Mouse (Mus musculus): Measurements from ENCODE around the gene Slc43a2. TPM values are rescaled to one million over a fixed set of nuclear protein-coding genes. Genes with fewer than 3 reads are reported as not detected.

Slc43a2 gene
- total RNA-seq, 2 experiments from 2014 or later = 8.6 to 8.9 TPM

- ATAC-seq (replicated peaks; ENCODE audit: poor library complexity) = no peak
Measured at GRCm38 (mm10) chr11:75529771-75530170, 1.7 kb upstream of the Slc43a2 start.

DNA sequence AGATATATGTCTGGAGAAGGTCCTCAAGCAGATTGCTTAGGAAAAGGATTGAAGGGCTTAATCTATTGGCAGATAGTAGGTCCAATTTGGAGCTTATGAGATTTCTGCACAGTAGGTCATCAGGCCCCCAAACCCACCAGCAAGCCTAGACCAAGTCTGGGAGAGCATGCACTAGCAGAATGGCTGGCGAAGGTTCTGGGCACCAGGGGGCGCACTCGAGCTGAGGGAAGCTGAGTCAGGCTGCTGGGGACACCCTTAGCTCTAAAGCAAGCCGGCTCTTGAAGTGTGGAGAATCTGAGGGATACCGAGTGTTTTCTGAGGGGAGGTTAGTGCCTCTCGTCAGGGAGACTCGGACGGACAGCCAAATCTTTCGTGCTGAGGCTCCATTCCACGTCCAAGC is 1.2 kb upstream of the Slc43a2 start:
- ATAC-seq (replicated peaks; ENCODE audit: poor library complexity) = peak; percentile 69

- no peak for ATAC-seq (replicated peaks; ENCODE audit: poor library complexity)
Measured at GRCm38 (mm10) chr11:75530845-75531373, 585 bp upstream of the Slc43a2 start.

DNA sequence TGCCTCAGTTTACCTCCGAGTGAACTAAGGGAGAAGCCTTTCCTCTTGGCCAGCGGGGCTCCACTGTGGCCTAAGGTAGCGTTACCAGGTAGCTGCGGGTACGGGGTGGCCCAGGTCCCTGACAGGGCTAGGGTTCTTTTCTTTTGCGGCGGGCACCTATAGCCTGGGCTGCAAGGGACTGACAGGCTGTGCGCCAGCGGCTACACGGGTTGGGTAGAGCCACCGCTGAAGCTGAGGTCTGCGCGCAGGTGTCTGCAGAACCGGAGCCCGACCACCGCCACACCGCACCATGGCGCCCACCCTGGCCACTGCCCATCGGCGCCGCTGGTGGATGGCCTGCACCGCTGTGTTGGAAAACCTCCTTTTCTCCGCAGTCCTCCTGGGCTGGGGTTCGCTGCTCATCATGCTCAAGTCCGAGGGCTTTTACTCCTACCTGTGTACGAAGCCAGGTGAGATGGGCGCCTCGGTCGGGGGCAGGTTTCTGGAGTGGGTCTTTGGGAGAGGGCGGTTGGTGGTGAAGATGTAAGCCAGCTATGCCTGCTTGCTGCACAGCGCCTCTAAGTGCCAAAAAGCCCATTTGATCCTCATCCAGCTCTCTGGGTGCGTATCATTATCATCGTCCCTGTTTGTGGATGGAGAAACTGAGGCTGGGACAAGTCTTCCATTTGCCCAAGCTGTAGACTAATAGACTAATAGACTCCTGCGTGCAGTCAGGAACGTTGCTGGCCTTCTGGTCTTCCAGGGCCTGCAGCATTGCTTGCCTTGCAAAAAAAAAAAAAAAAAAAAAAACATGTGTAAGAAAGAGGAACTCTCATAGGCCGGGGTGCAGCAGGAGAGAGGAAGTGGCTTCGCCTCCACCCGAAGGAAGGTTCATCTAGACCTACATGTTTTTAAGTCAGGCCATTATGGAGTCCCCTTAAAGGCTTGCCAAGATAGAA is 1.1 kb downstream of the Slc43a2 start:
- ATAC-seq (replicated peaks; ENCODE audit: poor library complexity) = peak; percentile 36

DNA sequence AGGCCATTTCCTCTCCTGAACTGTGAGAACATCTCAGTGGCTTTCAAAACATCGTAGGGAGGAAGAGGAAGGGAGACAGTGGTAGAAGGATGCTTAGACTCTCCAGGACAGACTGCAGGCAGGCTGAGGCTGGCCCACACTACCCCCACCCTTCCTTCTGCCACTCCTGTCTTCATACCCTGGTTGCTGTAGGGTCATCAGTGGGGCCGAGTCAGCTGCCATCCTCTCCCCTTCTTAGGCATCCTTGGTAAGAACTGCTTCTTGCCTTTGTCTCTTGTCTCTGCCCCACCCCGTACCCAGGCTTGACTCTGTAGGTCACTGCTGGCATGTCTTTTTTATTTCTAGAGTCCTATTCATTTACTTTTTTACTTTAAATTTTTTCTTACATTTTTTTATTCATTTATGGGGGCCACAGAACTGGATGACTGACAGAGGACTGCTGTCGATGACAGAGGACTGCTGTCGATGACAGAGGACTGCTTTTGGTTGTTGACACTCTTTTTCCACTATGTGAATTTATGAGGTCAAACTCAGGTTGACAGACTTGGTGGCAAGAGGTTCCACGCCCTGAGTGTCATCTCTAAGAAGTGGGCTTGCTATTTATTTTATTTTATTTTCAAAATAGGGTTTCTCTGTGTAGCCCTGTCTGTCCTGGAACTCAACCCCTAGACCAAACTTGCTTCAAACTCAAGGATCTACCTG is 2.0 kb downstream of the Slc43a2 start:
- no peak for ATAC-seq (replicated peaks; ENCODE audit: poor library complexity)

DNA sequence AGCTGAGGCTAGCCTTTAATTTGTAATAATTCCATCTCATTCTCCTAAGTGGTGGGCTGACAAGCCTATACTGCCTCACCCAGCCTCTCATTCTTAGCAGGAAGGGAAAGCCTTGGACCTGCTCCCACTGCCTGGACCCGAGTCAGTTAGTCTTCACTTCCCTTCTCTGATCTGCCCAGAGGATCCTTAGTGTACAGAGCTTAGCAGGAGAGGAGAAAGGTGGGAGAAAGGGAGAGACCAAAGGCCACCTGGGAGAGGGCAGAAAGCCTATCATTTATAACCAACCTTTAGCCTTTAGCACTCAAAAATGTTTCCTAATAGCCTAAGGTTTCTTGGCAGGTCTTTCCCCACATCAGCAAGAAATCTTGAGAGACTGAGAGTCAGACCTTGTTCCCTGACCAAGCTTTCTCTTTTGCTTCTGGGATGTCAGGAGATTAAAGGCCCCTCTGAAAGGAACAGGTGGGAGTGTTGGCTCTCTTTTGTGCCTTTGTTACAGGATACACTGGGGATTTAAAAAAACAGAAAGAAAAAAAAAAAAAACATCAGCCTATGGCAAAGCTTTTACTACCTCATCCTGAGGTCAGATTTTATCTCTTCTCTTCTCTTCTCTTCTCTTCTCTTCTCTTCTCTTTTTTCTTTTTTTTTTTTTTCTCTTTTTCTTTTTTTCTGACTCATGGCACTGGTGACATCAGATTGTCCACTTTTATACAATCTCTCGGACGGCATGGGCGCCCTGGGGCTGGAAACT is 3.0 kb downstream of the Slc43a2 start:
- ATAC-seq (replicated peaks; ENCODE audit: poor library complexity) = no peak

- ATAC-seq (replicated peaks; ENCODE audit: poor library complexity) = no peak
Measured at GRCm38 (mm10) chr11:75535106-75535795, 3.8 kb downstream of the Slc43a2 start.

DNA sequence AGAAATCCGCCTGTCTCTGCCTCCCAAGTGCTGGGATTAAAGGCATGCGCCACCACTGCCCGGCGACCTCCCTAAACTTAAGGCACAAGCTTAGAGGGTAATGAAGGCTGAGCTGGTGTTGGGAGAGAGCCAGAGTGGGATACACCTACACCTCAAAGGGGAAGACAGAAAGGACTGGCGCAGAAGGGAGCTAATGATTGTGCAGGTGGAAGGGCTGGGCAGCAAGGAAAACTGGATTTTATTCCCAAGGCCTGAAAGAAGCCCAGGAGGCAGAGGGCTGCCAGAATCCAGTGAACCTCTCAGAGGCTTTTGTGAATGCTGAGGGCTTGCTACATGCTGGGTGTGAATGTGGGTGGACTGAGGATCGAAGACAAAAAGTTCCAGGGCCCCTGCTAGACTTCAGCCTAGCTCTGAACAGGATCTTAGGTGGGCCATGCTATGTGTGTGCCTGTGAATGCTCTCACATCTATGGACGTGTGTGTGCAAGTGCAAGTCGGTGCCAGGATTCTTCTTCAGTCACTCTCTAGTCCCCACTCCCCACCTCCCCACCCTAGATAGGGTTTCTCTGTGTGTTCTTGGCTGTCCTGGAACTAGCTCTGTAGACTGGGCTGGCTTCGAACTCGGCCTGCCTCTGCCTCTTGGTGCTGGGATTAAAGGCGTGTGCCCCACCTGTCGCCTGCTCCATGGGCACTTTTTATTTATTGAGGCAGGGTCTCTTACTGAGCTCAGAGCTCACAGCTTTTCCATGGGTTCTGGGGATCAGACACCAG is 4.9 kb downstream of the Slc43a2 start:
- no peak for ATAC-seq (replicated peaks; ENCODE audit: poor library complexity)

- no peak for ATAC-seq (replicated peaks; ENCODE audit: poor library complexity)
Measured at GRCm38 (mm10) chr11:75537025-75537414, 5.5 kb downstream of the Slc43a2 start.

GRCm38 (mm10) chr11:75537491-75538183 is 6.1 kb downstream of the Slc43a2 start:
- ATAC-seq (replicated peaks; ENCODE audit: poor library complexity) = no peak

GRCm38 (mm10) chr11:75538184-75538969 is 6.9 kb downstream of the Slc43a2 start:
- no peak for ATAC-seq (replicated peaks; ENCODE audit: poor library complexity)

DNA sequence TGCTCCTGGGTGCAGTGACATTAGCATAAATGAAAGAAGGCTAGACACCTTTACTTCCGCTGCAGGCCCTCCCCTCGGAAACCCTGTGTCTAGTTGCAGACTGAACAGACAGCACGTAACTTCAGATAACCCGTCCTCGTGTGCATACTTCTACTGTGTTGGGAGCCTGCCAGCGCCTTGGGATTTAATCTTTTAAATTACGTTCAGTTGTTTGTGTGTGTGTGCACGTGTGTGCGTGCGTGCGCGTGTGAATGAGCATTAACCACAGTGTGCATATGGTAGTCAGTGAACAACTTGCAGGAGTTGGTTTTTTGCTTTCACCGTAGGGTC is 7.4 kb downstream of the Slc43a2 start:
- ATAC-seq (replicated peaks; ENCODE audit: poor library complexity) = peak; percentile 49

DNA sequence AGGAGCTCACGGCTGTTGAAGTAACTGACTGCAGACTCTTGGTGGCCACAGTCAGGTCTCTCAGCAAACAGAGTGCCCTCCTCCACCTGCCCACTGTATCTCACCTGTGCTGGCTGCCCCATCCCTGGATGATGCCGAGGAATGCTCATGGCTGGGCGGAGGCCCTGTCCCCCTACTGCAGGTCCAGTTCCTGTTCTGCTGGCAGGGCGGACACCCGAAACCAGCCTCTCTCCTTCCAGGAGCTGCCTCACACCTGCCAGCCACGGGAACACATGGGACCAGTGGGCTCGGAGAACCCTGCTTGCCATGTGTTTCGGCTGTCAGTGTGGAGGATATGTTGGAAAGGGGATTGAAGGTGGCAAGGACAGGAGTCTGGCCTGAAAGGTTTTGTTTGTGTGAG is 8.7 kb downstream of the Slc43a2 start:
- ATAC-seq (replicated peaks; ENCODE audit: poor library complexity) = no peak

DNA sequence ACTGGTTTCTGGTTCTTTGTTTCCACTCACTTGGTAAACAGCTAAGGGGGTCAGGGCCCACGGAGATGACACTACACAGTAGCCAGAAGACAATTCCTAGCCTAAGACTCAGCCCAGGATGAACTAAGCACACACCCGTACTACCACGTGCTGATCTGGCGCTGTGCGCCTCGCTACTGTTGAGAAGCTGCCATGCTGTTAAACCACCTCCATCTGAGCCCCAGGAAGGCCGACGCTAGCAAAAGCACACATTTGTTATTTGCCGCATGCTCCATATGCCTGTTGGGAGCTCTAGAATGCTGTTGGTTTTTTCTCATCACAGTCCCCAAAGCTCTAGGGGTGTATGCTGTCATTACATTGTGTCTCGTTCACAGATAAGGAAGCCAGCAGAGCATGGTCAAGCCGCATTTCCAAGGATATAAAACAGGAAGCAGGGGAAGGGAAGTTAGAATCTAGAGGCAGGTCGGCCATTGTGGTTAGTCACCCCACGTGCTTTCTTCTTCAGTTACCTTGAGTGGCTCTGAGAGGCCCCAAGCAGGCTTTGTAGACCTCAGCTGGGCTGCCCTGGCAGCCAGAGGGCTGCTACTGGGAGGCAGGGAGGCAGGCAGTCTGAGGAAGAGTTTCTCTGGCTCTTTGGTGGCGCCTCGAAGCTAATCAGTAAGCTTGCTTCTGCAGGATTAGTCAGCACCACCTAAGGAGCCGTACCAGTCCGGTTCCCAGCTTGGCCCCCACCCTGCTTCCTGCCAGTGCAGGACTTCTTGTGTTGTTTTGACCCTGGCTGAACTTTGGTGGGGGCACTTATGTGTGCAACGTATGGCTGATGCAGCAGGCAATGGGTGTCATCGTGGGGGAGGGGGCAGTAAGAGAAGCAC is 9.5 kb downstream of the Slc43a2 start:
- peak; percentile 73 for ATAC-seq (replicated peaks; ENCODE audit: poor library complexity)

DNA sequence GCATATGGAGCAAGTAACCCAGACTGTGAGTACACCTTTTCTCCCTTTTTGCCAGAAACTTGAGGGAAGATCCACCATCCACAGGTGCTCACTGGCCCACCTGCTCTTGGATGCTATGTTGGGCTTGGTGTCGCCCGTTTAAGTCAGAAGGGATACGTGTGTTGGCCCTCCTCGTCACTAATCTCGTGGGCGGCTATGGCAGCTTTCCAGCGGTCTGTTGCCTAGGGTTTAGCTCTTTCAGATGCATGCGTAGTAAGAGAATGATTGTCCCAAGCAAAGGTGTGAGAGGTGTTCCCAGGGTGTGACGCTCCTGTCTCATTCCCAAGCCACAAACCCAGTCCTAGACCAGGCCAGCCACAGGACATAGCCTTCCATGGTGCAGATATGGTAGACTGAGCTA is 13.2 kb downstream of the Slc43a2 start:
- no peak for ATAC-seq (replicated peaks; ENCODE audit: poor library complexity)

DNA sequence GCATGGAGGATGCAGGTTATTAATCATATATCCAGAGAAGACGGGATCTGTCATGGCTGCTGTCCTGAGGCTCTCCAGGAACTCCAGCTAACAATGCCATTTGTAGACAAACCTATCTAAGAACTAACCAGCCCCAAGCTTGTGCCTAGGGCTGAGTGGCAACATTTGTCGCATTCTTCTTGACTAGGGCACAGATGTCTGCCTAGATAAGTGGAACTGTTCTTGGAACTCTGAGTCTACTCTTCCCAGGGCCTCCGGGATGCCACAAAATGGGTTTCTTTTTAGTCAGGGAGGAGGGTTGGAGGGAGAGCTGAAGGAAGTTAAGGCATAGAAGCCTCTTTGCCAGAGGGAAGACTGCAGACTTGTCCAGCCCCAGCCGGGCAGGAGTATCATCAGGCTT is 14.6 kb downstream of the Slc43a2 start:
- no peak for ATAC-seq (replicated peaks; ENCODE audit: poor library complexity)

GRCm38 (mm10) chr11:75549658-75550111 is 18.2 kb downstream of the Slc43a2 start:
- ATAC-seq (replicated peaks; ENCODE audit: poor library complexity) = peak; percentile 65
